Mouse (Mus musculus): Measurements from ENCODE around the gene Sept9. TPM values are rescaled to one million over a fixed set of nuclear protein-coding genes. Genes with fewer than 3 reads are reported as not detected.

The Sept9 gene
- polyA plus RNA-seq, 1 experiment from 2014 or later = 186 TPM

- no peak overlapping the region for H3K27ac ChIP-seq (replicated peaks)
- DNase-seq (ENCODE audit: low spot score) = no peak
- H3K27me3 ChIP-seq (ENCODE audit: low read depth, poor library complexity, severe bottlenecking) = peaks cover 4% of the 10 kb centered on the region; the same call in 1 of the 2 replicates
- H3K4me1 ChIP-seq = 0 out of 2 replicates have a peak, but pooled peaks cover 4% of the 10 kb centered on the region
- H3K36me3 ChIP-seq = no peaks in the 10 kb centered on the region
- no peak overlapping the region for H3K4me3 ChIP-seq
- 90% methylated on average over 3 of the region's 3 CpGs for WGBS
- peaks cover 30% of the 10 kb centered on the region for H3K9me3 ChIP-seq (replicated peaks)
Measured at GRCm38 (mm10) chr11:117182808-117183207, 16.7 kb upstream of the Sept9 start.

GRCm38 (mm10) chr11:117183299-117183698 is 16.2 kb upstream of the Sept9 start:
- DNase-seq (ENCODE audit: low spot score) = no peak
- peaks cover 30% of the 10 kb centered on the region for H3K9me3 ChIP-seq (replicated peaks)
- WGBS = 92% methylated on average over 2 of the region's 3 CpGs
- peaks cover 2% of the 10 kb centered on the region; the same call in 1 of the 2 replicates for H3K27me3 ChIP-seq (ENCODE audit: low read depth, poor library complexity, severe bottlenecking)
- H3K36me3 ChIP-seq = no peaks in the 10 kb centered on the region
- 0 out of 2 replicates have a peak, but pooled peaks cover 4% of the 10 kb centered on the region for H3K4me1 ChIP-seq
- no peak overlapping the region for H3K4me3 ChIP-seq
- H3K27ac ChIP-seq (replicated peaks) = no peak overlapping the region

DNA sequence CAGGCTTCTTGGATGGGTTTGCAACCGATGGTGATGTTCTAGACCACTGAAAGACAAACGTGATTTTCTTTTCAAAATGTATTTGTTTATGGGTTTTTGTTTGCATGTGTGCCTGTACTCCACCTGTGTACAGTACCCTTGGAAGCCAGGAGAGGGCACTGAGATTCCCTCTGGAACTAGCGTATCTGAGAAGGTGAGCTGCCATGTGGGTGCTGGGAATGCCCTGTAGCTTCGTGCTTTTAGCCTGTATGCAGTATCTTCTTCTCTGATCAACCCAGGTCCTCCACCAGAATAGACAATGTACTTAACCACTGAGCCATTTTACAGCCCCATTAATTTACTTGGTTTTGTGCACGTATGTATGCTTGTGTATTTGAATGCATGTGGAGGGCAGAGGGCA is 15.6 kb upstream of the Sept9 start:
- no peaks in the 10 kb centered on the region for H3K27me3 ChIP-seq (ENCODE audit: low read depth, poor library complexity, severe bottlenecking)

GRCm38 (mm10) chr11:117185076-117185933 is 14.2 kb upstream of the Sept9 start:
- Histone ChIP-seq H3K9me3 (replicated peaks) (peaks cover 25% of the 10 kb centered on the region), H3K4me3 (no peak overlapping the region), H3K27me3 (ENCODE audit: low read depth, poor library complexity, severe bottlenecking) (no peaks in the 10 kb centered on the region), H3K27ac (replicated peaks) (no peak overlapping the region), H3K4me1 (0 out of 2 replicates have a peak, but pooled peaks cover 4% of the 10 kb centered on the region), H3K36me3 (no peaks in the 10 kb centered on the region)
- WGBS = 69% methylated on average over 21 of the region's 21 CpGs
- DNase-seq (ENCODE audit: low spot score) = no peak

More for the DNA sequence above, 15.6 kb upstream of the Sept9 start:
- 0 out of 2 replicates have a peak, but pooled peaks cover 4% of the 10 kb centered on the region for H3K4me1 ChIP-seq
- DNase-seq (ENCODE audit: low spot score) = no peak
- H3K36me3 ChIP-seq = no peaks in the 10 kb centered on the region
- 75% methylated on average over 5 of the region's 5 CpGs for WGBS
- peaks cover 30% of the 10 kb centered on the region for H3K9me3 ChIP-seq (replicated peaks)
- H3K27ac ChIP-seq (replicated peaks) = no peak overlapping the region
- H3K4me3 ChIP-seq = no peak overlapping the region

- H3K27ac ChIP-seq (replicated peaks) = no peak overlapping the region
- H3K27me3 ChIP-seq (ENCODE audit: low read depth, poor library complexity, severe bottlenecking) = peaks cover 8% of the 10 kb centered on the region
- H3K4me1 ChIP-seq = 0 out of 2 replicates have a peak, but pooled peaks cover 2% of the 10 kb centered on the region
- DNase-seq (ENCODE audit: low spot score) = no peak
- no peaks in the 10 kb centered on the region for H3K36me3 ChIP-seq
- WGBS = 76% methylated on average over 5 of the region's 5 CpGs
- no peak overlapping the region for H3K4me3 ChIP-seq
- H3K9me3 ChIP-seq (replicated peaks) = no peaks in the 10 kb centered on the region
Measured at GRCm38 (mm10) chr11:117191524-117191923, 7.9 kb upstream of the Sept9 start.

- no peaks in the 10 kb centered on the region for H3K36me3 ChIP-seq
- H3K4me3 ChIP-seq = no peak overlapping the region
- H3K9me3 ChIP-seq (replicated peaks) = no peaks in the 10 kb centered on the region
- no peak for DNase-seq (ENCODE audit: low spot score)
- peaks cover 37% of the 10 kb centered on the region for H3K27me3 ChIP-seq (ENCODE audit: low read depth, poor library complexity, severe bottlenecking)
- H3K27ac ChIP-seq (replicated peaks) = no peak overlapping the region
- WGBS = 85% methylated on average over 11 of the region's 11 CpGs
- peaks cover 7% of the 10 kb centered on the region for H3K4me1 ChIP-seq
Measured at GRCm38 (mm10) chr11:117194475-117194937, 5.0 kb upstream of the Sept9 start.

- Histone ChIP-seq H3K4me1 (peaks cover 16% of the 10 kb centered on the region), H3K36me3 (no peaks in the 10 kb centered on the region), H3K27ac (replicated peaks) (no peak overlapping the region), H3K9me3 (replicated peaks) (no peaks in the 10 kb centered on the region), H3K27me3 (ENCODE audit: low read depth, poor library complexity, severe bottlenecking) (peaks cover 48% of the 10 kb centered on the region), H3K4me3 (no peak overlapping the region)
- 93% methylated on average over 6 of the region's 6 CpGs for WGBS
- DNase-seq (ENCODE audit: low spot score) = no peak
Measured at GRCm38 (mm10) chr11:117195616-117196015, 3.8 kb upstream of the Sept9 start.

DNA sequence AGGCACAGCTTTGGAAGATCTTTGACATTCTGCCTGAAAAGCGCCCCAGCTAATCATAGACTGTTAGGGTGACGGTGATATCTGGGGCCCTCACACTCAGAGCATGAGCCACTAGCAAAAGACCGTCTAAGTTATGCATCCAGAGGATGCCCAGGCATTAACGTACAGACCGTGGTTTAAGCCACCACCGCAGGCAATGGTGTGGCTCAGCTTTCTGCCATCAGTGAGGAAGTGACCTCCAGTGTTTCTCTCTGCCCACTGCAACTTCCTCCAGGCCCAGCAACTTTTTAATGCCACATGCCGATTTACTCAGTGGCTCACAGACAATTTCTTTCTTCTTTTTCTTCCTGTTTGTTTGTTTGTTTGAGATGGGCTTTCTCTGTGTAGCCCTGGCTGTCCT is 2.8 kb upstream of the Sept9 start:
- DNase-seq (ENCODE audit: low spot score) = no peak
- Histone ChIP-seq H3K27ac (replicated peaks) (no peak overlapping the region), H3K27me3 (ENCODE audit: low read depth, poor library complexity, severe bottlenecking) (peaks cover 59% of the 10 kb centered on the region), H3K4me1 (peaks cover 16% of the 10 kb centered on the region), H3K4me3 (no peak overlapping the region), H3K9me3 (replicated peaks) (no peaks in the 10 kb centered on the region), H3K36me3 (no peaks in the 10 kb centered on the region)
- WGBS = 89% methylated on average over 7 of the region's 7 CpGs

GRCm38 (mm10) chr11:117198122-117198521 is 1.3 kb upstream of the Sept9 start:
- H3K27me3 ChIP-seq (ENCODE audit: low read depth, poor library complexity, severe bottlenecking) = peaks cover 73% of the 10 kb centered on the region
- H3K36me3 ChIP-seq = no peaks in the 10 kb centered on the region
- 91% methylated on average over 5 of the region's 5 CpGs for WGBS
- no peak overlapping the region for H3K4me3 ChIP-seq
- no peaks in the 10 kb centered on the region for H3K9me3 ChIP-seq (replicated peaks)
- H3K4me1 ChIP-seq = peaks cover 22% of the 10 kb centered on the region
- no peak for DNase-seq (ENCODE audit: low spot score)
- H3K27ac ChIP-seq (replicated peaks) = no peak overlapping the region

- WGBS = 89% methylated on average over 12 of the region's 12 CpGs
- Histone ChIP-seq H3K9me3 (replicated peaks) (no peaks in the 10 kb centered on the region), H3K27me3 (ENCODE audit: low read depth, poor library complexity, severe bottlenecking) (peaks cover 71% of the 10 kb centered on the region), H3K36me3 (no peaks in the 10 kb centered on the region), H3K4me3 (no peak overlapping the region), H3K4me1 (peaks cover 28% of the 10 kb centered on the region), H3K27ac (replicated peaks) (no peak overlapping the region)
- DNase-seq (ENCODE audit: low spot score) = no peak
Measured at GRCm38 (mm10) chr11:117201846-117202245, 2.4 kb downstream of the Sept9 start.

DNA sequence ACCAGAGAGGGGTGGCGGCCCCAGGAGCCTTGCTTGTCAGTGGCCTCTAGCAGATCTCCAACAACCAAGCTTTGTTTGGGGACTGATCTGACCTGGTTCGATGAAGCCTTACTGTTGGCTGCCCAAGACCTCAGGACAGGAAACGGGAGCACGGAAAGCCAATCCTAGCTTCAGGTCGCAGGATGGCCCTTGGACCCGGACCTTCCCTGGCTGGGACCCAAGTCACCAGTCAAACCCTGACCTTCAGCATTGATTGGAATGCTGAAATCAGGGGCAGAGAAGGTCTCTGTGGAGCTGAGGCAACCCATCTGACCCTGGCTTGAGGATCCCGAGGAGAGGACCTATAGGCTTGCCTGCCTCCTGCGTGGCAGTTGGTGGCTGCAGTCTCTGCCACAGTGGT is 5.1 kb downstream of the Sept9 start:
- peaks cover 44% of the 10 kb centered on the region for H3K27me3 ChIP-seq (ENCODE audit: low read depth, poor library complexity, severe bottlenecking)
- no peaks in the 10 kb centered on the region for H3K36me3 ChIP-seq
- no peak for DNase-seq (ENCODE audit: low spot score)
- no peak overlapping the region for H3K27ac ChIP-seq (replicated peaks)
- no peaks in the 10 kb centered on the region for H3K9me3 ChIP-seq (replicated peaks)
- H3K4me3 ChIP-seq = no peak overlapping the region
- WGBS = 87% methylated on average over 8 of the region's 8 CpGs
- peaks cover 36% of the 10 kb centered on the region for H3K4me1 ChIP-seq

DNA sequence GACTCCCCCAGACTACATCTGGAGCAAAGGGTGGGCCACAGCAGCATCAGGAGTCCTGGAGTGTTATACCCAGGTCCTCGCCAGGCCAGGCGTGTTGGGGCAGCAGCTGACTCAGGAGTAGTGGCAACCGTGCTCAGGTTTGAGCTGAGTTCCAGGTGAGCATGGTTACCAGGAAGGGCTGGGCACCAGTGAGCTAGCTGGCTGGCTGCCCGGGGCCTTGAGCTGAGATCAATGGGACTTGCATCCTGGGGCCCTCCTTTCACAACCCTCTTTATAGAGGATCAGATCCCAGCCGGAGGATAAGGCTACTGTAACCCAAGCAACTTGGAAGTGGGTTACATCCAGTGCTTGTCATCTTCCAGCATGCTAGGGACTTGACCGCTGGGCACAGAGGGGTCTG is 5.6 kb downstream of the Sept9 start:
- WGBS = 87% methylated on average over 6 of the region's 6 CpGs
- Histone ChIP-seq H3K4me3 (no peak overlapping the region), H3K27me3 (ENCODE audit: low read depth, poor library complexity, severe bottlenecking) (peaks cover 40% of the 10 kb centered on the region)

DNA sequence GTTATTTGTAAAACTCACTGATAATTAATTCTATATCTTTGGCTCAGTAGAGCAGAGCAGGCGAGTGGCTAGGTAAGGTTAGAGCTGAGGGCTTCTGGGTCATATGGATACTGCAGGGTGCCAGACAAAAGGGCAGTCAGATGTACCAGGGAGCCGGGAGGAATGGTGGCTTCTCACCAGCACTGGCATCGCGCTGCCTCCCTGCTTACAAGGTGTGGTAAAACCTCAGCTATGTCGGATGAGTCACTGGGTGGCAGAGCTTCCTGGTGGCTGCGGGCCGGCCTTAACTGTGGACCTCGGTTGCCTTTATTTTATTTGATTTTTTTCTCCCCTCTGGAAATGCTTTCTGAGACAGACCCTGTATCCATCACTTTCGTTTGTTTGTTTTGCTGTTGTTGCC is 6.0 kb downstream of the Sept9 start:
- Histone ChIP-seq H3K4me1 (peaks cover 29% of the 10 kb centered on the region), H3K27me3 (ENCODE audit: low read depth, poor library complexity, severe bottlenecking) (peaks cover 35% of the 10 kb centered on the region), H3K36me3 (no peaks in the 10 kb centered on the region), H3K27ac (replicated peaks) (no peak overlapping the region), H3K9me3 (replicated peaks) (no peaks in the 10 kb centered on the region), H3K4me3 (no peak overlapping the region)
- 87% methylated on average over 9 of the region's 9 CpGs for WGBS
- DNase-seq (ENCODE audit: low spot score) = no peak

More for the DNA sequence above, 5.6 kb downstream of the Sept9 start:
- H3K4me1 ChIP-seq = peaks cover 32% of the 10 kb centered on the region
- no peaks in the 10 kb centered on the region for H3K9me3 ChIP-seq (replicated peaks)
- no peaks in the 10 kb centered on the region for H3K36me3 ChIP-seq
- no peak overlapping the region for H3K27ac ChIP-seq (replicated peaks)
- DNase-seq (ENCODE audit: low spot score) = no peak

All from midbrain, embryonic 10.5 days (tissue).